Mouse (Mus musculus) central nervous system, embryonic 18 days (tissue): ENCODE results near the gene Lrrc27. TPM values are rescaled to one million over a fixed set of nuclear protein-coding genes. Genes with fewer than 3 reads are reported as not detected.

Experiments
- polyA plus RNA-seq: library from polyadenylated mRNA; depleted of rRNA; stranded (reverse); fragments of >200 nt; gene quantifications from 2 replicates; pipeline ENCODE4 v1.2.3, GENCODE M21; 2012; rRNA removed

Lrrc27 gene
- polyA plus RNA-seq: 4.9 and 6.7 TPM in 2 replicates

GRCm38 (mm10) chr7:139212754-139213745 is at the start of gene Lrrc27, which contains the start of gene Stk32c:
Gene Lrrc27 (plus strand): TSS chr7:139212988.
Gene Stk32c (minus strand): TSS chr7:139213307.

GRCm38 (mm10) chr7:139247881-139248614 is 35.3 kb downstream of the Lrrc27 start, which contains the start of gene Pwwp2b:
Gene Pwwp2b (plus strand): TSS chr7:139248482.

Other genes with a start within 250 kb of the Lrrc27 start
- 141 and 158 TPM in 2 replicates for gene Dpysl4, start 127.0 kb upstream of the Lrrc27 start, polyA plus RNA-seq
- 57.1 and 59.3 TPM in 2 replicates for gene Stk32c, start 319 bp downstream of the Lrrc27 start, polyA plus RNA-seq
- 4.6 and 5.2 TPM in 2 replicates for gene Pwwp2b, start 35.5 kb downstream of the Lrrc27 start, polyA plus RNA-seq
- 10.5 and 12.4 TPM in 2 replicates for gene Inpp5a, start 176.1 kb downstream of the Lrrc27 start, polyA plus RNA-seq